Mouse (Mus musculus) megakaryocyte, embryonic 14.5 days (primary cell): ENCODE results near the gene Gm6169.

ENCODE experiments used
- FLI1 ChIP-seq: IDR thresholded peaks from 2 replicates; pipeline ENCODE4 v1.6.1; 2012; ENCODE audit warnings: low read length, inconsistent platforms, mixed read lengths
- GATA1 ChIP-seq: IDR thresholded peaks from 3 replicates; pipeline ENCODE4 v1.6.1; 2012; ENCODE audit warnings: mixed read lengths, low read length, inconsistent platforms, borderline replicate concordance

GRCm38 (mm10) chr13:97062151-97062550 lies 36.9 kb downstream of the Gm6169 start:
- no peak for TF ChIP-seq GATA1
- no peak for TF ChIP-seq FLI1
